Mouse (Mus musculus): ENCODE measurements at regions not wholly inside any gene's neighbourhood (a gene's known extent, or its start where the extent isn't known, plus 50 kb on each side); places are given as distances from the start of the nearest gene placed in this dataset.
"Not testable (repeated sequence)": the region's sequence is repeated elsewhere in the genome, so short reads cannot be mapped to it uniquely, and the experiment has no call there.

DNA sequence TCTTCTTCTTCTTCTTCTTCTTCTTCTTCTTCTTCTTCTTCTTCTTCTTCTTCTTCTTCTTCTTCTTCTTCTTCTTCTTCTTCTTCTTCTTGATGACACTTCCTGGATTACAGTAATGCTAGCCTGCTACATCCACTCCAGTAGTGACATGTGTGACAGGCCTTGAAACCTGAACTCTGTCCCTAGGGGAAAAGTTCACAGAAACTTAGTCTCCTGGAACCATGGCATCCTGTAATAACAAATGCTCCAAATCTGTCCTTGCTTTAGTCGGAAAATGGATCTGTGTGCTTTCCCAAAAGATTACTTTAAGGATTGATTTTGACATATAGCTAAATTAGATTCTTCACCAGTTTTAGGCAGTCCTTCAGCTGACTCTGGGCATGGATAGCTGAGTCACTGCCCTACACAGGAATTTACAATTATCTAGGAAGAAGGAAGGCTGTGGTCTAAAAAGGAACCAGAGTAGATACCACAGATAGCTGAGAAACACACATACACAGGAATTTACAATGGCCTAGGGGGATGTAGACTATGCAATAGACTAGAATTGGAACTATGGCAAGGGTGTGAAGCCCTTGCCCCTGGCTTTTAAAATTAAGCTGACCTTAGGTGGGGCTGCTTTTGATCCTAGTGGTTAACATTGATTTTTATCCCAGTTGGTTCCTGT is 400.1 kb downstream of the Adam6a start:
- TF ChIP-seq CTCF (IDR thresholded peaks at IDR 0.05; ENCODE audit: insufficient read depth, low read length); POLR2A (IDR thresholded peaks at IDR 0.05; ENCODE audit: borderline replicate concordance, extremely low read depth, low read depth, low read length): not testable (repeated sequence)

Measured in lung, adult 2 months (tissue).